Mouse (Mus musculus) left cerebral cortex, adult 6 months (tissue): ENCODE results near the gene Hmmr. TPM values are rescaled to one million over a fixed set of nuclear protein-coding genes. Genes with fewer than 3 reads are reported as not detected.

ENCODE experiments used
- long read RNA-seq, 2 experiments: library from polyadenylated mRNA; unstranded; transcript quantifications; one replicate each; pipeline ENCODE4 v2.0.0; 2019 to 2020
- polyA plus RNA-seq: library from polyadenylated mRNA; unstranded; fragments of <200 nt; fragmentation: Nextera tagmentation; gene quantifications from 2 replicates; pipeline ENCODE4 v1.2.3, GENCODE M21; 2021

Hmmr gene
- polyA plus RNA-seq = 0.40 TPM in 2 replicates
- long read RNA-seq, experiment 1, partial matches to known transcripts = 3 of 3 reads
- long read RNA-seq, experiment 1, other reads (novel, unspliced or antisense) = 0 of 3 reads
- long read RNA-seq, experiment 2, partial matches to known transcripts = 4 of 4 reads
- long read RNA-seq, experiment 2, other reads (novel, unspliced or antisense) = 0 of 4 reads

DNA sequence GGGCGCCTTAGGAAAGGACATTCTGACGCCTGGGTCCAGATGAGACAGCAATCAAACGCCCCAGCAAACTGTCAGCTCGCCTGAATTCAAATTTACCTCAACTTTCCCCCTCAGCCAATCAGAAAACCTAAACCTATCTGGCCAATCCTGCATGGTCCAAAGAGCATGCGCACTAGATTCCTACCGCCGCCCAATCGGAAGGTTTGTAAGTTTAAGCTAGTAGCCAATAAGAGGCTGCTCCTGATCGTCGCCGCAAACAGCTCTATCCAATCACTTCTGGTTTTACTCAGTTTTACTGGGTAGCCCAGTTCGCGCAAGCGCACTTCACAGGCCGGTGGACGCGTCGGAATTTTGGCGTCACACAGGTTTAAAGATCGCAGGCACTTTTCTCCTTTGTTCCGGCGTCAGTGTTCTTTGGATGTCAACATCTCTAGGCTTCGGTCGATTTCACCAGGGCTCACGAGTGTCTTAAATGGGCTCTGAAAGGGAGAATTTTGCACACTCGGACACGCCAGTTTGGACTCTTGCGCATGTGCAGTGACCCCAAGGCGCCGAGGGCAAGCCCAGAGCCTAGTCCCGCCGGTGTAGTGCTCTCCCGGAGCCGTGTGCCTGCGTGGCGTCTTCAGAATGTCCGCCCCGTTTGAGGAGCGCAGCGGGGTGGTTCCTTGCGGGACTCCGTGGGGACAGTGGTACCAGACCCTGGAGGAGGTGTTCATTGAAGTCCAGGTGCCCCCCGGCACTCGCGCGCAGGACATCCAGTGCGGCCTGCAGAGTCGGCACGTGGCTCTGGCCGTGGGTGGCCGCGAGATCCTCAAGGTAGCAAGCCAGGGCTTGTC lies at the start of gene Hmmr, which contains the start of gene Nudcd2:
Gene Hmmr (minus strand): TSS at position 84 of the 836 bp plus-strand sequence.
Gene Nudcd2 (plus strand): TSS at position 329 of the 836 bp plus-strand sequence.

DNA sequence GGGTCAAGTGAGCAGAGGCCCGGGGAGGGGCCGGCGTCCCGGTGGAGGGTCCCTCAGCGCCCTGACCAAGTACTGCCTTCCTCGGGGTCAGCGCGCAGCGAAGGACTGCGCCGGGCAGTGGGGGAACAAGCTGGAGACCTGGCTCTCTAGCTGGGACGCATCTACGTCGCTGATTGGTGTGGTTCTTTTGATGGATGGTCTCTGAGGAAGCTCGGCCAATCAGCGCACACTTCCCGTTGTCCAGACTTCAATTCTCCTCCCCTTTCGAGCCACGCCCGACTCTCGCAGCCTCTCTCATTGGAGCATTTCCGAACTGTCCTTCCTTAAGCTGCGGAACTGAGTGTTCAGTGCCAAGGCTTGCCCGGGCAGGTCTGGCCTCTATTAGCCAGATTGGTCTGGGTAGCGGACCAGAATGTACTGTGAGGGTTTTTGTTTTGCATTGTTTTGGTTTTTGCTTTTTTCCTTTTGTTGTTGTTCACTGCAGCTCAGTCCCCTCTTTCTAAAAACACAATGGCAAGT lies 21.9 kb upstream of the Hmmr start, which contains the start of gene Ccng1:
Gene Ccng1 (minus strand): TSS at position 203 of the 519 bp plus-strand sequence.

DNA sequence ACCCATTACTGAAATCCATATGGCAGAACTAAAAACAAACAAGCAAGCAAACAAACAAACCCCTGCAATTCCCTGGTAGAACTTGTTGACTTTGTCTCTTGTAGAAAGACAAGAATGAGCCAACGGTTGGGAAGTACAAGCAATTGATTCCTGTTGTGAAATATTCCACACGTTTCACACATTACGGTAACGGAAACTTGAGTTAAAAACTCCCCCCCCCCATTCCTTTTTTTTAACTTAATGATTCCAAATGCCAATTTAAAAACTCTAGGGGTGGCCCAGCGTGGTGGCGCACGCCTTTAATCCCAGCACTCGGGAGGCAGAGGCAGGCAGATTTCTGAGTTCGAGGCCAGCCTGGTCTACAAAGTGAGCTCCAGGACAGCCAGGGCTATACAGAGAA lies 38.1 kb downstream of the Hmmr start, which contains the start of gene Mat2b:
Gene Mat2b (minus strand): TSS at position 101 of the 400 bp plus-strand sequence.

Other genes with a start within 250 kb of the Hmmr start
- gene Mat2b, start 38.2 kb downstream of the Hmmr start, polyA plus RNA-seq = 154 and 187 TPM in 2 replicates
- gene Nudcd2, start 245 bp upstream of the Hmmr start, polyA plus RNA-seq = 19.9 and 28.2 TPM in 2 replicates
- 47.6 and 64.1 TPM in 2 replicates for gene Ccng1, start 21.9 kb upstream of the Hmmr start, polyA plus RNA-seq